Mouse (Mus musculus) liver, postnatal 0 days (tissue): ENCODE measurements around the gene Kcnb1.

Source experiments
- CTCF ChIP-seq: sonication (generic); IDR thresholded peaks from 2 replicates; pipeline ENCODE4 v1.5.1; 2016; ENCODE audit warnings: antibody characterized with exemption, low read depth
- EP300 ChIP-seq: IDR thresholded peaks from 2 replicates; pipeline ENCODE4 v1.6.1; 2016; ENCODE audit warnings: antibody characterized with exemption, low read depth, mild to moderate bottlenecking

DNA sequence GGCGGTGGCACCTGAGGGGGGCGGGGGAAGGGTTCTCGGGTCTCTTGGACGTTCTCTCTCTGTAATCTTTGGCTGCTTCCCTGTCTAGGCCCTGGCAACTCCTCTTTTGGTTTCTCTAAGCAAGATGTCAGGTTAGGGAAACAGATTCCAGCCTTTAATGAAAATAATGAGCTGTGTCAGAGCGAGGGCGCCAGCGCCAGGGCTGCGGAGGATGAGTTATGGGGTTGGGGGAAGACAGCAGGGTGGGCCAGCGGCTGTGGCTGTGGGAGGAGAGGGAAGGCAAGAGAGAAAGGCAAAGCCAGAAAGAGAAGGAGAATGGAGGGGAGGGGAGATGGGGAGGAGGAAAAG is 60.4 kb downstream of the Kcnb1 start:
- TF ChIP-seq CTCF (no peak), EP300 (no peak)
